Mouse (Mus musculus): ENCODE data around the gene Cd86. TPM values are rescaled to one million over a fixed set of nuclear protein-coding genes. Genes with fewer than 3 reads are reported as not detected.

The Cd86 gene
- polyA plus RNA-seq, 1 experiment = 0.79 TPM

DNA sequence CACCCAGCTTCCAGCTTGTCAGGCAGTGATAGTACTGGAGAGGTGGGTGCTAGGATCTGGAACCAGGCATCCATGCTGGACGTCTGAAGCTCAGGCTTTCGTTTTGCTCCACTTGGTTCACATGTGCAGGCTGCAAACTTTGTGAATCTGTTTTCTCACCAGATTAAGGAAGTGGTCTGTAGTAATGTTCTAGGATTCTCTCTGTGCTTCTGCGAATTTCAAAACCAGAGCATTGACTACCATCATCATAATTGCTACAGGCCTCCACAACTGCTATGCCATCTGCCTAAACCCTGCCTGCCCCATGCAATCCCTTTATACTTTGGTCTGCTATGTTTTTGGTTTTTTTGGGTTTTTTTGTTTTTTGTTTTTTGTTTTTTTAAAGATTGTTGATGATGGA lies 44.8 kb downstream of the Cd86 start:
- 78% methylated on average over 3 of the region's 3 CpGs for WGBS
- no peak overlapping the region for H3K27ac ChIP-seq (ENCODE audit: insufficient read depth, low read depth, low read length)
- H3K4me3 ChIP-seq (ENCODE audit: low read depth, low read length) = no peak overlapping the region
- TF ChIP-seq CTCF (IDR thresholded peaks at IDR 0.05; ENCODE audit: extremely low read depth, insufficient read length, insufficient replicate concordance, low read depth, low read length) (no peak), POLR2A (IDR thresholded peaks at IDR 0.05; ENCODE audit: low read depth, low read length) (no peak)
- H3K27me3 ChIP-seq (ENCODE audit: control insufficient read depth, insufficient read depth, low read length) = no peaks in the 10 kb centered on the region
- H3K36me3 ChIP-seq (ENCODE audit: control insufficient read depth, insufficient read depth, low read length) = no peaks in the 10 kb centered on the region
- no peaks in the 10 kb centered on the region for H3K4me1 ChIP-seq (ENCODE audit: control insufficient read depth, insufficient read depth, insufficient read length, low read length)

- 79% methylated on average over 2 of the region's 2 CpGs for WGBS
Measured at GRCm38 (mm10) chr16:36613701-36614100, 52.2 kb downstream of the Cd86 start.

GRCm38 (mm10) chr16:36602632-36603031 lies 63.2 kb downstream of the Cd86 start:
- no peak for TF ChIP-seq CTCF (IDR thresholded peaks at IDR 0.05; ENCODE audit: extremely low read depth, insufficient read length, insufficient replicate concordance, low read depth, low read length)
- no peak for TF ChIP-seq POLR2A (IDR thresholded peaks at IDR 0.05; ENCODE audit: low read depth, low read length)
- Histone ChIP-seq H3K4me3 (ENCODE audit: low read depth, low read length) (no peak overlapping the region), H3K36me3 (ENCODE audit: control insufficient read depth, insufficient read depth, low read length) (no peaks in the 10 kb centered on the region), H3K27ac (ENCODE audit: insufficient read depth, low read depth, low read length) (no peak overlapping the region), H3K4me1 (ENCODE audit: control insufficient read depth, insufficient read depth, insufficient read length, low read length) (peaks cover 6% of the 10 kb centered on the region; the same call in 1 of the 2 replicates), H3K27me3 (ENCODE audit: control insufficient read depth, insufficient read depth, low read length) (no peaks in the 10 kb centered on the region)
- 65% methylated on average over 3 of the region's 3 CpGs for WGBS

More at GRCm38 (mm10) chr16:36613701-36614100, 52.2 kb downstream of the Cd86 start:
- H3K36me3 ChIP-seq (ENCODE audit: control insufficient read depth, insufficient read depth, low read length) = no peaks in the 10 kb centered on the region
- no peak overlapping the region for H3K27ac ChIP-seq (ENCODE audit: insufficient read depth, low read depth, low read length)
- no peaks in the 10 kb centered on the region for H3K4me1 ChIP-seq (ENCODE audit: control insufficient read depth, insufficient read depth, insufficient read length, low read length)
- H3K27me3 ChIP-seq (ENCODE audit: control insufficient read depth, insufficient read depth, low read length) = no peaks in the 10 kb centered on the region; the same call in 1 of the 2 replicates
- H3K4me3 ChIP-seq (ENCODE audit: low read depth, low read length) = no peak overlapping the region
- no peak for TF ChIP-seq POLR2A (IDR thresholded peaks at IDR 0.05; ENCODE audit: low read depth, low read length)
- no peak for TF ChIP-seq CTCF (IDR thresholded peaks at IDR 0.05; ENCODE audit: extremely low read depth, insufficient read length, insufficient replicate concordance, low read depth, low read length)

- 11% methylated on average over 4 of the region's 4 CpGs for WGBS
- Histone ChIP-seq H3K4me1 (ENCODE audit: control insufficient read depth, insufficient read depth, insufficient read length, low read length) (peaks cover 2% of the 10 kb centered on the region; the same call in 1 of the 2 replicates), H3K27ac (ENCODE audit: insufficient read depth, low read depth, low read length) (no peak overlapping the region), H3K36me3 (ENCODE audit: control insufficient read depth, insufficient read depth, low read length) (no peaks in the 10 kb centered on the region), H3K27me3 (ENCODE audit: control insufficient read depth, insufficient read depth, low read length) (no peaks in the 10 kb centered on the region), H3K4me3 (ENCODE audit: low read depth, low read length) (no peak overlapping the region)
- no peak for TF ChIP-seq POLR2A (IDR thresholded peaks at IDR 0.05; ENCODE audit: low read depth, low read length)
Measured at GRCm38 (mm10) chr16:36598265-36598664, 67.6 kb downstream of the Cd86 start.

DNA sequence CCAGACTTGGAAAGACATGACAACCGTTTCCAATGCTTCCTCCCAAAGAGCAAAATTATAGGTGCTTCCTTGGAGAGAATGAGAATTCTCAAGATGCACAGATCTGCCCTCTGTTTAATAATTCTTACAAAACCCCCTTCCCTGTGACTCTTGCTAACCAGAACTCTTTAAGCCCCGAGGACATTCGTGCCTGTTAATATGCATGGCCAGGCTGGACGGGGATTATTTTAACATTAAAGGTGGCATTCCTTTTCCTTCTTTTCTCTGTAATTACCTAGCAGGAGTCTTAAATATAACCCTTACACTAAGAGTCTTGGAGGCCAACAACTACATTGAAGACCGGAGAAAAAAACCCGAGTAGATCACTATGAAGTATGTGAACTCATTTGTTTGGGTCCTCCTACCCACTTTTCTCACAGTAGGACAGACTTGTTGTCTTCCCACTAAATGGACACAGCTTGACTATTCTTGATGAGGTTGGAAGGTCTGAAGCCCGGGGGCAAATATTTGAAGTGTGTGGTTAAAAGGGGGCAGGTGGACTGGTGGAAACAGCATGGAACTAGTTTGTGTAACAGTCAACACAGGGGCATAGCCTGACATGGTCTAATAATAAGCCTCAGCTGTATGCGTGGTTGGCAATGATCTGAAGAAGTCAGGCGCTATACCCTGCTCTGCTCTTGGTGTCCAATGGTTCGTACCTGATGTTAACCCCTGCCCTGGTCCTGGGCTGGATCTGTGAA lies 69.0 kb downstream of the Cd86 start:
- H3K4me1 ChIP-seq (ENCODE audit: control insufficient read depth, insufficient read depth, insufficient read length, low read length) = peaks cover 2% of the 10 kb centered on the region; the same call in 1 of the 2 replicates
- H3K27ac ChIP-seq (ENCODE audit: insufficient read depth, low read depth, low read length) = no peak overlapping the region
- no peaks in the 10 kb centered on the region for H3K27me3 ChIP-seq (ENCODE audit: control insufficient read depth, insufficient read depth, low read length)
- no peaks in the 10 kb centered on the region for H3K36me3 ChIP-seq (ENCODE audit: control insufficient read depth, insufficient read depth, low read length)
- H3K4me3 ChIP-seq (ENCODE audit: low read depth, low read length) = no peak overlapping the region
- TF ChIP-seq CTCF (IDR thresholded peaks at IDR 0.05; ENCODE audit: extremely low read depth, insufficient read length, insufficient replicate concordance, low read depth, low read length) = no peak
- TF ChIP-seq POLR2A (IDR thresholded peaks at IDR 0.05; ENCODE audit: low read depth, low read length) = no peak
- 94% methylated on average over 10 of the region's 10 CpGs for WGBS

DNA sequence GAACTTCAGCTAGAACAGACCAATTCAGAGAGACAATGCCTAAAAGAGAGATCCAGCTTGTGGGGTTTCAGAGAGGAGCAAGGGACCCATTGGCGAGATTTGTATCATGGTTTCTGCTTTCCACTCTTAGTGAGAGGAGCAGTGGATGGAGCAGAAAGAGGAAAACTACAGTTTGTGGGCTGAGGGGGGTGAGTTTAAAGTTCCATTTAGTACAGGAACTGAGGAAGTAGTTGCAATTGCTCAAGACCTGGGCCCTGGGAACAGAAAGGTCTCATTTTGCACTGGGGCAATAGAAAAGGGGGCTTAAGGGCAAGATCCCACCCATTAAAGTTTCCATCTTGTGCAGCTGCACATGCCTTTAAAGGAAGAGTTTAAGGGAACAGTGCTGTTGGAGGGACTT lies 76.0 kb downstream of the Cd86 start:
- TF ChIP-seq CTCF (IDR thresholded peaks at IDR 0.05; ENCODE audit: extremely low read depth, insufficient read length, insufficient replicate concordance, low read depth, low read length) = no peak
- H3K4me3 ChIP-seq (ENCODE audit: low read depth, low read length) = no peak overlapping the region
- H3K4me1 ChIP-seq (ENCODE audit: control insufficient read depth, insufficient read depth, insufficient read length, low read length) = 0 out of 2 replicates have a peak, but pooled peaks cover 1% of the 10 kb centered on the region
- 65% methylated on average over 1 of the region's 1 CpGs for WGBS
- H3K27ac ChIP-seq (ENCODE audit: insufficient read depth, low read depth, low read length) = no peak overlapping the region
- H3K36me3 ChIP-seq (ENCODE audit: control insufficient read depth, insufficient read depth, low read length) = no peaks in the 10 kb centered on the region
- H3K27me3 ChIP-seq (ENCODE audit: control insufficient read depth, insufficient read depth, low read length) = no peaks in the 10 kb centered on the region

DNA sequence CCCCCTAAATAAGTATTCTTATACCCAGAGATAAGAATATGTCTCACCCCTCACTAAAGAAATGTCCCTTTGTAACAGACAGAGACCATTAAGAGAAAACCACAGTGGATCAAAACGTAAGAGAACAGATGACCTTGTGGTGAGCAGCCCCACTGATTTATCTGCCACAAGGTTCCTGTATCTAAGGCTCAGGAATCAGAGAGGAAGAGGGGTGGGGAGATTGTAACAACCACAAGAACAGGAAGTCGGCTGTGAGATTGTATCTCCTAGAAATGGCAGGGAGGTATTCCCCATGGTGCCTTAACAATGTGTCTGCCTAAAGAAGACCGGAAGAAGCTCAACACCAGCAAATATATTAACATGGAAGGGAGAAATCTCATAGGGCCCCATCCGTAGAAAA lies 77.9 kb downstream of the Cd86 start:
- whole genome bisulfite sequencing = 57% methylated on average over 4 of the region's 4 CpGs
- Histone ChIP-seq H3K27me3 (ENCODE audit: control insufficient read depth, insufficient read depth, low read length) (no peaks in the 10 kb centered on the region), H3K4me3 (ENCODE audit: low read depth, low read length) (no peak overlapping the region), H3K36me3 (ENCODE audit: control insufficient read depth, insufficient read depth, low read length) (no peaks in the 10 kb centered on the region), H3K27ac (ENCODE audit: insufficient read depth, low read depth, low read length) (no peak overlapping the region), H3K4me1 (ENCODE audit: control insufficient read depth, insufficient read depth, insufficient read length, low read length) (0 out of 2 replicates have a peak, but pooled peaks cover 1% of the 10 kb centered on the region)
- TF ChIP-seq POLR2A (IDR thresholded peaks at IDR 0.05; ENCODE audit: low read depth, low read length) = no peak
- TF ChIP-seq CTCF (IDR thresholded peaks at IDR 0.05; ENCODE audit: extremely low read depth, insufficient read length, insufficient replicate concordance, low read depth, low read length) = no peak

Measured in small intestine, adult 2 months (tissue).